Mouse (Mus musculus) intestine, postnatal 0 days (tissue): ENCODE results near the gene Akap12. TPM values are rescaled to one million over a fixed set of nuclear protein-coding genes. Genes with fewer than 3 reads are reported as not detected.
A peak's percentile ranks its signal among the peaks of the same experiment; 100 is the strongest.

Experiments used
- ATAC-seq: fragments of 200-750 bp; cut with Nextera tagmentation; 2 replicates; pipeline ENCODE4 v1.8.0; 2017; ENCODE audit warnings: mild to moderate bottlenecking, moderate TSS enrichment, moderate library complexity
- H3K27ac ChIP-seq: fragments of 300-500 bp; sonication (generic); 2 replicates; pipeline ENCODE4 v1.5.1; 2014; ENCODE audit warnings: mild to moderate bottlenecking, low read depth, low read length, moderate library complexity
- H3K27me3 ChIP-seq: fragments of 300-500 bp; sonication (generic); replicated peaks from 2 replicates; pipeline ENCODE4 v1.6.1; 2014; ENCODE audit warnings: low read length, mixed read lengths; ENCODE audit not compliant: control insufficient read depth, insufficient read depth
- H3K36me3 ChIP-seq: fragments of 300-500 bp; sonication (generic); 2 replicates; pipeline ENCODE4 v1.6.1; 2014; ENCODE audit warnings: mild to moderate bottlenecking, moderate library complexity; ENCODE audit not compliant: control insufficient read depth, insufficient read depth
- H3K4me1 ChIP-seq: fragments of 300-500 bp; sonication (generic); replicated peaks from 2 replicates; pipeline ENCODE4 v1.6.1; 2014; ENCODE audit warnings: antibody characterized with exemption, low read length, mixed read lengths; ENCODE audit not compliant: control insufficient read depth, insufficient read depth
- H3K4me2 ChIP-seq: fragments of 300-500 bp; sonication (generic); replicated peaks from 2 replicates; pipeline ENCODE4 v1.6.1; 2014; ENCODE audit warnings: low read depth, mild to moderate bottlenecking, moderate library complexity
- H3K4me3 ChIP-seq: fragments of 300-500 bp; sonication (generic); 2 replicates; pipeline ENCODE4 v1.5.1; 2014; ENCODE audit warnings: low read depth, low read length
- H3K9ac ChIP-seq: fragments of 300-500 bp; sonication (generic); 2 replicates; pipeline ENCODE4 v1.6.1; 2014; ENCODE audit warnings: mild to moderate bottlenecking, low read depth, low read length
- H3K9me3 ChIP-seq: fragments of 300-500 bp; sonication (generic); 2 replicates; pipeline ENCODE4 v1.6.1; 2016; ENCODE audit warnings: mixed run types; ENCODE audit not compliant: control insufficient read depth
- CTCF ChIP-seq: sonication (generic); IDR thresholded peaks from 2 replicates; pipeline ENCODE4 v1.5.1; 2016; ENCODE audit warnings: low read depth, mild to moderate bottlenecking, control low read depth, antibody characterized with exemption, moderate library complexity
- WGBS: fragments of 180-500 bp; shearing (Covaris S2); extraction: QIAGEN DNeasy Blood & Tissue Kit; methylation state at CpG from one replicate; pipeline ENCODE4 v1.1.7; 2014; 5-methylcytosine and 5-hydroxymethylcytosine counted together
- polyA plus RNA-seq: library from polyadenylated mRNA; unstranded; fragments of >200 nt; fragmentation: Nextera tagmentation; extraction: Ambion mirVana; gene quantifications from 2 replicates; pipeline ENCODE4 v1.2.1, GENCODE M21; 2015

Gene Akap12
- polyA plus RNA-seq, 1 experiment from 2014 or later, result 15.4 TPM

GRCm38 (mm10) chr10:4389036-4389435, 122.9 kb downstream of the Akap12 start:
- H3K36me3 ChIP-seq, result 0 out of 2 replicates have a peak, but pooled peaks cover 3% of the 10 kb centered on the region
- peak overlapping the region; percentile 81 for H3K4me2 ChIP-seq
- ATAC-seq, result no peak
- H3K9me3 ChIP-seq, result no peaks in the 10 kb centered on the region
- H3K27me3 ChIP-seq, result no peaks in the 10 kb centered on the region
- peaks cover 10% of the 10 kb centered on the region for H3K4me1 ChIP-seq
- peak overlapping the region; percentile 100 for H3K27ac ChIP-seq
- peak overlapping the region; percentile 99; the same call in 1 of the 2 replicates for H3K9ac ChIP-seq
- 9% methylated on average over 10 of the region's 10 CpGs for WGBS
- peak overlapping the region; percentile 98 for H3K4me3 ChIP-seq
- TF ChIP-seq CTCF, result no peak

DNA sequence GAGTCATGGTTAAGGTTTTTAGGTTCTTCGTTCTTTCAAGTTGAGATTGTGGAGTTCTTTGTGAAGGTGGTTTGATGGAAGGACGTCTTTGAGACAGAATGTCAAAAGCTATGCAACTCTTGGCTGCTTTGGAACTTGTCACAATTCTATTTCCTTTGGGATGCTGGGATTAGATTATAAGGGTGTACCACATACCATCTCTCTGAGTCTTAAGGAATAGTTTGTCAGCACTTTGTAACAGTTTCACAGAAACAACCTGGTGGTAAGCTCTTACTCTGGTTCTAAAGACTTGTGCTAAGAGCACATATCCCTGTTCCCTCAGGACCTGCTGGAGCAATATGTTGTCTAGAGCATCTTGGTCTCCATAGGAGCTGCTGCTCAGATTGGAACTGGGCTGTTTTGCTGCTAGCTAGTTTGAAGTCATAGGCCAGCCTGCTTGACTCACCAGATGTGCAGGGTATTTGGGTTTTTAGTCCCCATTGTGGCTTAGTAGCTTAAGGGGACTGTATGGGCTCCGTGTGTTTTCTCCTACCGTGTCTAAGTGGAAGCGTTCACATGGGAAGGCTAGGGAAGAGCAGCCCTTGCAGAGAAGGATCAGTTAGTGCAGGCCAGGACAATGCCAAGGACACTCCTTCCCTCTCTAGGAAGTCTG, 123.4 kb downstream of the Akap12 start:
- peaks cover 10% of the 10 kb centered on the region for H3K4me1 ChIP-seq
- H3K4me3 ChIP-seq, result peak overlapping the region; percentile 98; the same call in 1 of the 2 replicates
- H3K27ac ChIP-seq, result no peak overlapping the region
- H3K9me3 ChIP-seq, result no peaks in the 10 kb centered on the region
- 49% methylated on average over 5 of the region's 5 CpGs for WGBS
- H3K4me2 ChIP-seq, result peak overlapping the region; percentile 81
- no peak for TF ChIP-seq CTCF
- H3K27me3 ChIP-seq, result no peaks in the 10 kb centered on the region
- H3K9ac ChIP-seq, result no peak overlapping the region
- no peak for ATAC-seq
- H3K36me3 ChIP-seq, result peaks cover 9% of the 10 kb centered on the region; the same call in 1 of the 2 replicates

DNA sequence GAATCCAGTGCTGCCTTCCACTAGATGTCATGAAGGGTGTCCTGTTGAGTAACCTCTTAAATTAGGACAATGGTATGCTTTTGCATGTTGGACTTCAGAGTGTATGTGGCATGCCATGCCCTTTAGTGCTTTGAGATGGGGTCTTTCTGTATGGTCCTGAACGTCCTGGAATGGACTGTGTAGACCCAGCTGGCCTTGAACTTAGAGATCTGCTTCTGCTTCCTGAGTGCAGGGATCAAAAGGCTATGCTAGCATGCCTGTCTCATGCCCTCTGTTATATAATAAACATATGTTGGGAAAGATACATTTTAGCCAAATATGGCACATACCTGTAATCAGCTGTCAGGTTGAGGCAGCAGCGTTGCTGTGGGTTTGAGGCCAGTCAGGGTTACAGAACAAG, 124.4 kb downstream of the Akap12 start:
- Histone ChIP-seq H3K9me3 (no peaks in the 10 kb centered on the region), H3K27me3 (no peaks in the 10 kb centered on the region), H3K4me2 (no peak overlapping the region), H3K4me3 (no peak overlapping the region), H3K36me3 (peaks cover 9% of the 10 kb centered on the region), H3K9ac (no peak overlapping the region), H3K4me1 (peaks cover 10% of the 10 kb centered on the region), H3K27ac (no peak overlapping the region)
- no peak for ATAC-seq
- TF ChIP-seq CTCF, result no peak
- 39% methylated on average over 2 of the region's 2 CpGs for WGBS

- Histone ChIP-seq H3K27ac (no peak overlapping the region), H3K9me3 (no peaks in the 10 kb centered on the region), H3K4me1 (peaks cover 10% of the 10 kb centered on the region), H3K9ac (no peak overlapping the region), H3K4me2 (no peak overlapping the region), H3K4me3 (no peak overlapping the region), H3K27me3 (no peaks in the 10 kb centered on the region), H3K36me3 (peaks cover 13% of the 10 kb centered on the region)
- no peak for ATAC-seq
- 62% methylated on average over 5 of the region's 5 CpGs for WGBS
- no peak for TF ChIP-seq CTCF
Observed at GRCm38 (mm10) chr10:4391076-4391475, 124.9 kb downstream of the Akap12 start.

DNA sequence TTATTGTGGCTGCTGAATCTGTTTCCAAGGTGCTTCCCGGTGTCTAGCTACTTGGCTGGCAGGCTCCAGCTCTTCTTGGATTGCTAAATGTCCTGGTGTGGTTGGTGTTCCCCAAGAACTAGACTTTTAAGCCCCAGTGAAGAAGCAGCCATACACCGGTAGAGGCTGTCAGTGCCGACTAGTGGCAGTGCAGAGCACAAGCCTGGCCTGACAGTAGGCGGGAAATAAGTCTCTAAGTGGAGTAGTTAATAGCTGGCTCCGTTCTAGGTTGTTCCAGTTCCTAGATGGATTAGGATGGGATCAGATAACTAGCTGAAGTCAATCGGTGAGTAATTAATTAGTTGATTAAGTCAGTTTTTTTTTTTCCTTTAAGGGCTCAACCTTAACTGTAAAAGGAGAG, 125.7 kb downstream of the Akap12 start:
- H3K27ac ChIP-seq, result no peak overlapping the region
- no peak for ATAC-seq
- H3K9me3 ChIP-seq, result no peaks in the 10 kb centered on the region
- H3K36me3 ChIP-seq, result peaks cover 13% of the 10 kb centered on the region
- no peak overlapping the region for H3K4me3 ChIP-seq
- H3K4me1 ChIP-seq, result peaks cover 10% of the 10 kb centered on the region
- no peak overlapping the region for H3K4me2 ChIP-seq
- TF ChIP-seq CTCF, result peak; percentile 78
- H3K9ac ChIP-seq, result no peak overlapping the region
- whole genome bisulfite sequencing, result 25% methylated on average over 6 of the region's 6 CpGs
- no peaks in the 10 kb centered on the region for H3K27me3 ChIP-seq

GRCm38 (mm10) chr10:4395321-4395720, 129.1 kb downstream of the Akap12 start:
- no peak overlapping the region for H3K27ac ChIP-seq
- WGBS, result 82% methylated on average over 3 of the region's 3 CpGs
- no peak for TF ChIP-seq CTCF

More at GRCm38 (mm10) chr10:4395321-4395720, 129.1 kb downstream of the Akap12 start:
- no peak overlapping the region for H3K4me3 ChIP-seq
- H3K27me3 ChIP-seq, result no peaks in the 10 kb centered on the region
- H3K9me3 ChIP-seq, result no peaks in the 10 kb centered on the region
- peaks cover 23% of the 10 kb centered on the region for H3K36me3 ChIP-seq
- no peak for ATAC-seq
- no peak overlapping the region for H3K4me2 ChIP-seq
- H3K9ac ChIP-seq, result no peak overlapping the region
- 0 out of 2 replicates have a peak, but pooled peaks cover 3% of the 10 kb centered on the region for H3K4me1 ChIP-seq
